Mouse (Mus musculus) embryonic facial prominence, embryonic 14.5 days (tissue): ENCODE results near the gene Ecm2. TPM values are rescaled to one million over a fixed set of nuclear protein-coding genes. Genes with fewer than 3 reads are reported as not detected.

ENCODE experiments used
- ATAC-seq: fragments of 200-750 bp; cut with Nextera tagmentation; 2 replicates; pipeline ENCODE4 v1.8.0; 2017; ENCODE audit warnings: low read depth, moderate number of reproducible peaks, moderate TSS enrichment
- DNase-seq: peaks from one replicate; pipeline ENCODE4 v3.0.0-alpha.2; 2015; ENCODE audit warnings: low spot score
- H3K27ac ChIP-seq: fragments of 300-500 bp; sonication (generic); replicated peaks from 2 replicates; pipeline ENCODE4 v1.5.1; 2014; ENCODE audit warnings: low read depth, mild to moderate bottlenecking, low read length, moderate library complexity
- H3K27me3 ChIP-seq: fragments of 300-500 bp; sonication (generic); replicated peaks from 2 replicates; pipeline ENCODE4 v1.6.1; 2014; ENCODE audit warnings: low read length; ENCODE audit not compliant: control insufficient read depth, insufficient read depth
- H3K36me3 ChIP-seq: fragments of 300-500 bp; sonication (generic); 2 replicates; pipeline ENCODE4 v1.6.1; 2014; ENCODE audit warnings: low read length, mixed read lengths; ENCODE audit not compliant: control insufficient read depth, insufficient read depth
- H3K4me1 ChIP-seq: fragments of 300-500 bp; sonication (generic); 2 replicates; pipeline ENCODE4 v1.6.1; 2014; ENCODE audit warnings: antibody characterized with exemption, low read length; ENCODE audit not compliant: control insufficient read depth, insufficient read depth
- H3K4me2 ChIP-seq: fragments of 300-500 bp; sonication (generic); 2 replicates; pipeline ENCODE4 v1.6.1; 2014; ENCODE audit warnings: low read depth, mild to moderate bottlenecking, low read length, moderate library complexity, mixed read lengths
- H3K4me3 ChIP-seq: fragments of 300-500 bp; sonication (generic); 2 replicates; pipeline ENCODE4 v1.5.1; 2014; ENCODE audit warnings: low read depth, mild to moderate bottlenecking, low read length
- H3K9ac ChIP-seq: fragments of 300-500 bp; sonication (generic); 2 replicates; pipeline ENCODE4 v1.6.1; 2014; ENCODE audit warnings: low read depth, mild to moderate bottlenecking, low read length, moderate library complexity, mixed read lengths
- H3K9me3 ChIP-seq: fragments of 300-500 bp; sonication (generic); 2 replicates; pipeline ENCODE4 v1.6.1; 2016; ENCODE audit warnings: low read length; ENCODE audit not compliant: control insufficient read depth
- WGBS: fragments of 180-500 bp; shearing (Covaris S2); extraction: QIAGEN DNeasy Blood & Tissue Kit; methylation state at CpG from one replicate; pipeline ENCODE4 v1.1.7; 2014; 5-methylcytosine and 5-hydroxymethylcytosine counted together
- polyA plus RNA-seq: library from polyadenylated mRNA; unstranded; fragments of >200 nt; fragmentation: Nextera tagmentation; extraction: Ambion mirVana; gene quantifications from 2 replicates; pipeline ENCODE4 v1.2.1, GENCODE M21; 2014

Ecm2 gene
- polyA plus RNA-seq, 1 experiment from 2014 or later: 1.7 TPM

GRCm38 (mm10) chr13:49556924-49557323 lies 52.3 kb downstream of the Ecm2 start:
- Histone ChIP-seq H3K9me3 (no peaks in the 10 kb centered on the region), H3K9ac (no peak overlapping the region), H3K4me3 (no peak overlapping the region), H3K27ac (no peak overlapping the region), H3K4me1 (no peaks in the 10 kb centered on the region), H3K27me3 (no peaks in the 10 kb centered on the region), H3K4me2 (no peak overlapping the region), H3K36me3 (peaks cover 4% of the 10 kb centered on the region; the same call in 1 of the 2 replicates)
- 61% methylated on average over 1 of the region's 1 CpGs for WGBS
- no peak for DNase-seq
- ATAC-seq: no peak

GRCm38 (mm10) chr13:49559185-49559584 lies 54.6 kb downstream of the Ecm2 start:
- H3K4me1 ChIP-seq: no peaks in the 10 kb centered on the region
- H3K36me3 ChIP-seq: peaks cover 11% of the 10 kb centered on the region; the same call in 1 of the 2 replicates
- no peaks in the 10 kb centered on the region for H3K27me3 ChIP-seq
- H3K27ac ChIP-seq: no peak overlapping the region
- DNase-seq: peak; percentile 53
- H3K4me2 ChIP-seq: no peak overlapping the region
- WGBS: 29% methylated on average over 2 of the region's 2 CpGs
- no peak overlapping the region for H3K4me3 ChIP-seq
- no peaks in the 10 kb centered on the region for H3K9me3 ChIP-seq
- no peak overlapping the region for H3K9ac ChIP-seq
- ATAC-seq: no peak

- Histone ChIP-seq H3K9me3 (no peaks in the 10 kb centered on the region), H3K4me3 (no peak overlapping the region), H3K36me3 (0 out of 2 replicates have a peak, but pooled peaks cover 7% of the 10 kb centered on the region), H3K4me2 (no peak overlapping the region), H3K4me1 (no peaks in the 10 kb centered on the region), H3K27me3 (no peaks in the 10 kb centered on the region), H3K9ac (no peak overlapping the region), H3K27ac (no peak overlapping the region)
- ATAC-seq (no peak), DNase-seq (no peak)
- WGBS: 56% methylated on average over 2 of the region's 2 CpGs
Observed at GRCm38 (mm10) chr13:49560886-49561285, 56.3 kb downstream of the Ecm2 start.

- DNase-seq (no peak), ATAC-seq (no peak)
- no peaks in the 10 kb centered on the region for H3K4me1 ChIP-seq
- H3K27ac ChIP-seq: no peak overlapping the region
- 86% methylated on average over 1 of the region's 1 CpGs for WGBS
- H3K4me3 ChIP-seq: no peak overlapping the region
- H3K4me2 ChIP-seq: no peak overlapping the region
- H3K9me3 ChIP-seq: no peaks in the 10 kb centered on the region
- 0 out of 2 replicates have a peak, but pooled peaks cover 7% of the 10 kb centered on the region for H3K36me3 ChIP-seq
- no peaks in the 10 kb centered on the region for H3K27me3 ChIP-seq
- no peak overlapping the region for H3K9ac ChIP-seq
Observed at GRCm38 (mm10) chr13:49564347-49564746, 59.7 kb downstream of the Ecm2 start.

GRCm38 (mm10) chr13:49570371-49570770 lies 65.8 kb downstream of the Ecm2 start:
- no peak for DNase-seq
- 71% methylated on average over 3 of the region's 3 CpGs for WGBS
- no peak overlapping the region for H3K4me2 ChIP-seq
- H3K4me1 ChIP-seq: 0 out of 2 replicates have a peak, but pooled peaks cover 3% of the 10 kb centered on the region
- no peaks in the 10 kb centered on the region for H3K36me3 ChIP-seq
- no peak overlapping the region for H3K9ac ChIP-seq
- no peak overlapping the region for H3K27ac ChIP-seq
- no peaks in the 10 kb centered on the region for H3K27me3 ChIP-seq
- H3K4me3 ChIP-seq: no peak overlapping the region
- ATAC-seq: no peak
- H3K9me3 ChIP-seq: no peaks in the 10 kb centered on the region

GRCm38 (mm10) chr13:49571418-49571817 lies 66.8 kb downstream of the Ecm2 start:
- Histone ChIP-seq H3K9ac (no peak overlapping the region), H3K4me2 (no peak overlapping the region), H3K27me3 (no peaks in the 10 kb centered on the region), H3K36me3 (no peaks in the 10 kb centered on the region), H3K27ac (no peak overlapping the region; the same call in 1 of the 2 replicates), H3K9me3 (no peaks in the 10 kb centered on the region), H3K4me3 (no peak overlapping the region), H3K4me1 (0 out of 2 replicates have a peak, but pooled peaks cover 3% of the 10 kb centered on the region)
- no peak for DNase-seq
- ATAC-seq: no peak
- 71% methylated on average over 2 of the region's 2 CpGs for WGBS

GRCm38 (mm10) chr13:49581541-49582530 lies 77.2 kb downstream of the Ecm2 start, which contains the start of gene Omd:
Gene Omd (plus strand): TSS chr13:49582462.
- DNase-seq (peak; percentile 95), ATAC-seq (peak; percentile 85)
- no peak within 1 kb of the TSS for H3K4me3 ChIP-seq
- H3K9ac ChIP-seq: no peak within 1 kb of the TSS
- peak within 1 kb of the TSS; percentile 33 for H3K4me2 ChIP-seq
- peaks cover 25% of the 10 kb centered on the region for H3K4me1 ChIP-seq
- H3K27me3 ChIP-seq: no peaks in the 10 kb centered on the region
- H3K36me3 ChIP-seq: no peaks in the 10 kb centered on the region
- 19% methylated on average over 8 of the region's 8 CpGs for WGBS
- H3K27ac ChIP-seq: peak within 1 kb of the TSS; percentile 91
- H3K9me3 ChIP-seq: no peaks in the 10 kb centered on the region
